In the genomic region with DNA sequence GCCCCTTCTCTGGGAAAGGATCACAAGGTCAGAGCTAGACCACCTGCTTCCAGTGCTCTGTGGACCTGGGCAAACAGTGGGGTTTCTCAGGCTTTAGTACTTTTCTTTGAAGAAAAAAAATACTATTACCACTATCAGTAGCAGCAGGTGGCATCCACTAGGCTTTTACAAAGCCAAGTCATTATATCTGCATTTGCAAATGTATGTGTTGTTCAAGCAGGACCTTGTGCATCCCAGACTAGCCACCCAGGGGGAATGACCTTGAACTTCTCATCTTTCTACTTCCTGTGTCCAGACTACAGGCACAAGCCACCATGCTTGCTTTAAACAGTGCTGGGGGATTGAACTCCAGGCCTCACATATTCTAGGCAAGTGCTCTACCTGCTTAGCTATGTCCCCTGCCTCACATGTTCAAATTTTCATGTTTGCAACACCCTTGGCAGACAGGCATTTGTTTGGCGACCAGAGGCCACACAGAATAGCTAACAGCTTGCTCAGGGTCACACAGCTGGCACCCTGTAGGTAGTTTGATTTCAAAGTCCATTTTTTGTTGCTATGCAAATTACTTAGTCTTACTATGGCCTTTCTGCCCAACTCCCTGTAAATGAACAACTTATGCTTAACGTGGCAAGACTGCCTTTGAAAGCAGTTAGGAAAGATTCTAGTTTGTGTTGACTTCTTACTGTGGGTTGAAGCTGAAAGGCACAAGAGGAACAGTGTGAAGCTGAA, we compare ENCODE assay signal across 15 mouse cellular contexts.
A peak's percentile ranks its signal among the peaks of the same experiment; 100 is the strongest.
DNase-seq lines count a peak whose midpoint lies in the region; ATAC-seq and TF ChIP-seq lines count a peak whose summit lies in the region.
"Had no signal": no experiment of that assay in that cellular context is flagged by ENCODE, and none has a peak within 500 bp of the region (broad histone marks: within the 10 kb centered on the region; RNA-seq: fewer than 3 reads in every experiment).

No protein-coding gene starts in this region.

- peak; percentile 50; the same call in 1 of the 2 replicates for TF ChIP-seq EP300 in ES-Bruce4 (IDR thresholded peaks at IDR 0.05; ENCODE audit: insufficient read depth, low read depth, low read length)

- WGBS in liver, embryonic 15.5 days (ENCODE audit: insufficient replicate concordance): 36% methylated on average over 2 of the region's 2 CpGs
- 62% methylated on average over 2 of the region's 2 CpGs for WGBS in hindbrain, embryonic 10.5 days

- H3K4me3 ChIP-seq in ES-Bruce4 (ENCODE audit: low read depth, low read length) (no peak overlapping the region), ES-E14 (ENCODE audit: insufficient read depth in 1 of 2, low read depth in 1 of 2, low read length in 2 of 2, poor library complexity in 1 of 2, severe bottlenecking in 1 of 2) (no peak overlapping the region)
- H3K4me3 ChIP-seq in liver, embryonic 15.5 days (replicated peaks): no peak overlapping the region
- no peak overlapping the region for H3K4me3 ChIP-seq in hindbrain, embryonic 10.5 days
- H3K4me3 ChIP-seq: embryonic facial prominence, embryonic 13.5 days; heart, embryonic 13.5 days had no signal

- peak; percentile 66 for ATAC-seq in liver, embryonic 15.5 days (ENCODE audit: insufficient read depth)

- H3K9me3 ChIP-seq in ES-Bruce4 (replicated peaks; ENCODE audit: control insufficient read depth, insufficient read depth, low read length, poor library complexity, severe bottlenecking) (no peaks in the 10 kb centered on the region), ES-E14 (ENCODE audit: control insufficient read depth, insufficient read depth, low read depth, low read length) (no peaks in the 10 kb centered on the region)
- H3K9me3 ChIP-seq in liver, embryonic 15.5 days (replicated peaks): no peaks in the 10 kb centered on the region
- H3K9me3 ChIP-seq in hindbrain, embryonic 10.5 days: no peaks in the 10 kb centered on the region
- H3K9me3 ChIP-seq: embryonic facial prominence, embryonic 13.5 days; heart, embryonic 13.5 days had no signal

- TF ChIP-seq CTCF in ES-Bruce4 (IDR thresholded peaks at IDR 0.05; ENCODE audit: low read depth, low read length): no peak

- H3K27ac ChIP-seq in ES-Bruce4 (ENCODE audit: insufficient read depth, low read length) (no peak overlapping the region), ES-E14 (ENCODE audit: insufficient read depth, low read depth, low read length, poor library complexity, severe bottlenecking) (no peak overlapping the region)
- peak overlapping the region; percentile 41; the same call in 1 of the 2 replicates for H3K27ac ChIP-seq in liver, embryonic 15.5 days (replicated peaks)
- no peak overlapping the region for H3K27ac ChIP-seq in hindbrain, embryonic 10.5 days
- H3K27ac ChIP-seq: embryonic facial prominence, embryonic 13.5 days; heart, embryonic 13.5 days had no signal

- peaks cover 5% of the 10 kb centered on the region for H3K4me1 ChIP-seq in ES-Bruce4 (ENCODE audit: control insufficient read depth, insufficient read depth, low read length)
- H3K4me1 ChIP-seq in ES-E14 (ENCODE audit: control insufficient read depth in 2 of 2, insufficient read depth in 2 of 2, low read length in 2 of 2, poor library complexity in 1 of 2): peaks cover 7 to 10% of the 10 kb centered on the region in 2 experiments
- no peaks in the 10 kb centered on the region for H3K4me1 ChIP-seq in liver, embryonic 15.5 days (replicated peaks)
- peaks cover 15% of the 10 kb centered on the region for H3K4me1 ChIP-seq in hindbrain, embryonic 10.5 days (replicated peaks)

- H3K4me2 ChIP-seq in liver, embryonic 15.5 days: no peak overlapping the region
- H3K4me2 ChIP-seq: embryonic facial prominence, embryonic 13.5 days; heart, embryonic 13.5 days had no signal

- in situ Hi-C loops in ES-E14 (cut with MboI; ENCODE audit: low sequenced_read_pairs in 2 of 2, unreplicated experiment in 2 of 2): no loop called here

- DNase-seq in ES-E14 (ENCODE audit: low read depth, low spot score): peak; percentile 67
- peak; percentile 38 to 69 for DNase-seq in kidney, adult 8-10 months
- DNase-seq in hindbrain, embryonic 10.5 days (ENCODE audit: low spot score): no peak
- DNase-seq in embryo, embryonic 9.5 days (ENCODE audit: extremely low spot score): no peak
- DNase-seq in right cerebral cortex, adult 2 months (ENCODE audit: low spot score in 2 of 2): no peak
- DNase-seq: gastrocnemius, postnatal 36 days; heart, postnatal 4 days; layer of hippocampus, adult 9-11 months; lung, adult 18-20 months; lung, postnatal 4 days; midbrain, embryonic 14.5 days had no signal

- no peaks in the 10 kb centered on the region for H3K27me3 ChIP-seq in ES-Bruce4 (ENCODE audit: control insufficient read depth, insufficient read depth, low read length, poor library complexity, severe bottlenecking)
- H3K27me3 ChIP-seq in liver, embryonic 15.5 days: no peaks in the 10 kb centered on the region
- no peaks in the 10 kb centered on the region for H3K27me3 ChIP-seq in hindbrain, embryonic 10.5 days (ENCODE audit: insufficient read depth, poor library complexity, severe bottlenecking)
- H3K27me3 ChIP-seq: embryonic facial prominence, embryonic 13.5 days; heart, embryonic 13.5 days had no signal

- no peaks in the 10 kb centered on the region for H3K36me3 ChIP-seq in ES-Bruce4 (ENCODE audit: control insufficient read depth, insufficient read depth, low read length, poor library complexity, severe bottlenecking)
- no peaks in the 10 kb centered on the region for H3K36me3 ChIP-seq in ES-E14 (ENCODE audit: control insufficient read depth, insufficient read depth, low read length, poor library complexity, severe bottlenecking)
- no peaks in the 10 kb centered on the region for H3K36me3 ChIP-seq in liver, embryonic 15.5 days (replicated peaks)
- no peaks in the 10 kb centered on the region for H3K36me3 ChIP-seq in hindbrain, embryonic 10.5 days
- H3K36me3 ChIP-seq: embryonic facial prominence, embryonic 13.5 days; heart, embryonic 13.5 days had no signal

- TF ChIP-seq POLR2A in ES-Bruce4 (IDR thresholded peaks at IDR 0.05; ENCODE audit: insufficient read depth, low read length): no peak

- no peak overlapping the region for H3K9ac ChIP-seq in ES-Bruce4 (ENCODE audit: low read depth, poor library complexity, severe bottlenecking)
- H3K9ac ChIP-seq in ES-E14 (ENCODE audit: insufficient read depth, low read depth, low read length, poor library complexity, severe bottlenecking): no peak overlapping the region
- H3K9ac ChIP-seq in liver, embryonic 15.5 days: no peak overlapping the region
- H3K9ac ChIP-seq: embryonic facial prominence, embryonic 13.5 days; heart, embryonic 13.5 days had no signal

TF ChIP-seq in ES-E14, 5 proteins besides CTCF, POLR2A, EP300 and RAD21:
- TF ChIP-seq ZNF384 (IDR thresholded peaks at IDR 0.05; ENCODE audit: low read depth, low read length): peak; percentile 45; the same call in 1 of the 2 replicates
- TF ChIP-seq ZC3H11A (IDR thresholded peaks at IDR 0.05; ENCODE audit: borderline replicate concordance, low read depth, low read length): no peak

Comparison
In these comparisons a context has a peak if more than half of its experiments do, and no peak if none do; other contexts are left out.
1. DNase-seq: peak in ES-E14 (single experiment) and kidney, adult 8-10 months (2 of 2); none in hindbrain, embryonic 10.5 days (single experiment), embryo, embryonic 9.5 days (single experiment) and right cerebral cortex, adult 2 months (0 of 2).